Comparison of ENCODE assay signal across 8 mouse cellular contexts in genomic region chr7:110982764-110983163, GRCm38 (mm10). TPM values are rescaled to one million over a fixed set of nuclear protein-coding genes. Genes with fewer than 3 reads are reported as not detected.
DNase-seq lines count a peak whose midpoint lies in the region; ATAC-seq lines count a peak whose summit lies in the region.

No protein-coding gene starts in this region.

- DNase-seq in forebrain, embryonic 11.5 days (ENCODE audit: low spot score), result peak; percentile 52
- no peak for DNase-seq in forebrain, embryonic 14.5 days (ENCODE audit: low spot score)
- peak; percentile 54 to 57 for DNase-seq in B cell, adult 2 months
- DNase-seq in adrenal gland, postnatal 25 days, result peak; percentile 59
- DNase-seq in kidney, postnatal 4 days, result peak; percentile 76 to 83
- peak; percentile 37 for DNase-seq in lung, postnatal 25 days (ENCODE audit: low spot score)
- peak; percentile 42 to 68 for DNase-seq in urinary bladder, postnatal 4 days (ENCODE audit: low spot score in 2 of 2)

- no peak for ATAC-seq in forebrain, embryonic 11.5 days (replicated peaks; ENCODE audit: low FRiP score)
- ATAC-seq in forebrain, embryonic 14.5 days, result no peak
- no peak for ATAC-seq in heart, embryonic 13.5 days (ENCODE audit: extremely low read depth, insufficient number of reproducible peaks, low FRiP score, low TSS enrichment)

- 69% methylated on average over 4 of the region's 4 CpGs for WGBS in forebrain, embryonic 11.5 days
- WGBS in forebrain, embryonic 14.5 days, result 64% methylated on average over 4 of the region's 4 CpGs
- WGBS in heart, embryonic 13.5 days, result 46% methylated on average over 4 of the region's 4 CpGs

- H3K4me2 ChIP-seq in forebrain, embryonic 11.5 days (ENCODE audit: low read depth, low read length, severe bottlenecking), result no peak overlapping the region
- H3K4me2 ChIP-seq in forebrain, embryonic 14.5 days (ENCODE audit: low read length), result no peak overlapping the region
- peak overlapping the region; percentile 48 for H3K4me2 ChIP-seq in heart, embryonic 13.5 days

- no peaks in the 10 kb centered on the region for H3K9me3 ChIP-seq in forebrain, embryonic 11.5 days (ENCODE audit: control insufficient read depth, low read length)
- H3K9me3 ChIP-seq in forebrain, embryonic 14.5 days (replicated peaks; ENCODE audit: control insufficient read depth, low read length), result no peaks in the 10 kb centered on the region
- no peaks in the 10 kb centered on the region for H3K9me3 ChIP-seq in heart, embryonic 13.5 days

- no peak overlapping the region for H3K27ac ChIP-seq in forebrain, embryonic 11.5 days (ENCODE audit: low read depth, low read length)
- H3K27ac ChIP-seq in forebrain, embryonic 14.5 days (ENCODE audit: low read depth, low read length), result no peak overlapping the region
- peak overlapping the region; percentile 76 for H3K27ac ChIP-seq in heart, embryonic 13.5 days (replicated peaks)

- no peaks in the 10 kb centered on the region for H3K4me1 ChIP-seq in forebrain, embryonic 11.5 days (replicated peaks; ENCODE audit: control insufficient read depth, insufficient read depth, low read length)
- H3K4me1 ChIP-seq in forebrain, embryonic 14.5 days (ENCODE audit: control insufficient read depth, insufficient read depth, low read length), result no peaks in the 10 kb centered on the region
- peaks cover 59% of the 10 kb centered on the region for H3K4me1 ChIP-seq in heart, embryonic 13.5 days

- no peak overlapping the region for H3K9ac ChIP-seq in forebrain, embryonic 11.5 days (ENCODE audit: low read length)
- no peak overlapping the region for H3K9ac ChIP-seq in forebrain, embryonic 14.5 days (ENCODE audit: low read length)
- peak overlapping the region; percentile 51; the same call in 1 of the 2 replicates for H3K9ac ChIP-seq in heart, embryonic 13.5 days

- no peaks in the 10 kb centered on the region for H3K36me3 ChIP-seq in forebrain, embryonic 11.5 days (ENCODE audit: control insufficient read depth, insufficient read depth, low read length)
- no peaks in the 10 kb centered on the region for H3K36me3 ChIP-seq in forebrain, embryonic 14.5 days (ENCODE audit: control insufficient read depth, insufficient read depth, low read length)
- no peaks in the 10 kb centered on the region for H3K36me3 ChIP-seq in heart, embryonic 13.5 days

- no peak overlapping the region for H3K4me3 ChIP-seq in forebrain, embryonic 11.5 days (ENCODE audit: low read depth, low read length)
- H3K4me3 ChIP-seq in forebrain, embryonic 14.5 days (ENCODE audit: low read depth, low read length), result no peak overlapping the region
- no peak overlapping the region for H3K4me3 ChIP-seq in heart, embryonic 13.5 days

- H3K27me3 ChIP-seq in forebrain, embryonic 11.5 days (ENCODE audit: control insufficient read depth, insufficient read depth, low read length), result no peaks in the 10 kb centered on the region
- no peaks in the 10 kb centered on the region for H3K27me3 ChIP-seq in forebrain, embryonic 14.5 days (replicated peaks; ENCODE audit: control insufficient read depth, insufficient read depth, low read length)
- H3K27me3 ChIP-seq in heart, embryonic 13.5 days (replicated peaks), result no peaks in the 10 kb centered on the region

RNA-seq across cellular contexts. Expression of gene Mrvi1, which starts 0.5 kb away (rescaled TPM):
- 1.6 and 1.7 TPM in 2 replicates for polyA plus RNA-seq in forebrain, embryonic 11.5 days (2014; fragmentation: Nextera tagmentation; extraction: Ambion mirVana)
- 0.58 and 1.3 TPM in 2 replicates for polyA plus RNA-seq in forebrain, embryonic 14.5 days (2014; fragmentation: Nextera tagmentation; extraction: Ambion mirVana)
- total RNA-seq in adrenal gland, postnatal 25 days (2021), result 6.0 and 9.1 TPM in 2 replicates
- polyA plus RNA-seq in heart, embryonic 13.5 days (2015; fragmentation: Nextera tagmentation; extraction: Ambion mirVana), result 4.6 and 5.3 TPM in 2 replicates

RNA-seq across cellular contexts. Expression of gene Ctr9, which starts 46.0 kb away (rescaled TPM):
- polyA plus RNA-seq in forebrain, embryonic 11.5 days (2014; fragmentation: Nextera tagmentation; extraction: Ambion mirVana), result 78.9 and 85.3 TPM in 2 replicates
- polyA plus RNA-seq in forebrain, embryonic 14.5 days (2014; fragmentation: Nextera tagmentation; extraction: Ambion mirVana), result 62.0 and 71.0 TPM in 2 replicates
- total RNA-seq in adrenal gland, postnatal 25 days (2021), result 48.6 and 53.9 TPM in 2 replicates
- 39.6 and 41.8 TPM in 2 replicates for polyA plus RNA-seq in heart, embryonic 13.5 days (2015; fragmentation: Nextera tagmentation; extraction: Ambion mirVana)
